8 mouse cellular contexts compared by ENCODE assay signal in genomic region chr12:3309391-3310320, GRCm38 (mm10). TPM values are rescaled to one million over a fixed set of nuclear protein-coding genes. Genes with fewer than 3 reads are reported as not detected.
A peak's percentile ranks its signal among the peaks of the same experiment; 100 is the strongest.
DNase-seq lines count a peak whose midpoint lies in the region; ATAC-seq and TF ChIP-seq lines count a peak whose summit lies in the region.

Gene Rab10, minus strand, starts transcription at chr12:3309969.

- H3K9ac ChIP-seq in ES-Bruce4 (ENCODE audit: low read depth, poor library complexity, severe bottlenecking) = peak within 1 kb of the TSS; percentile 87
- H3K9ac ChIP-seq in forebrain, embryonic 13.5 days = peak within 1 kb of the TSS; percentile 92
- H3K9ac ChIP-seq in liver, postnatal 0 days (replicated peaks) = peak within 1 kb of the TSS; percentile 93
- H3K9ac ChIP-seq in neural tube, embryonic 14.5 days (replicated peaks; ENCODE audit: low read depth, low read length) = peak within 1 kb of the TSS; percentile 82

- no peak for TF ChIP-seq CTCF in ES-Bruce4 (IDR thresholded peaks at IDR 0.05; ENCODE audit: low read depth, low read length)
- peak; percentile 25; the same call in 1 of the 2 replicates for TF ChIP-seq CTCF in liver, postnatal 0 days (IDR thresholded peaks at IDR 0.05; ENCODE audit: low read depth)

- no peak for TF ChIP-seq EP300 in ES-Bruce4 (IDR thresholded peaks at IDR 0.05; ENCODE audit: insufficient read depth, low read depth, low read length)
- no peak; the same call in 1 of the 2 replicates for TF ChIP-seq EP300 in liver, postnatal 0 days (IDR thresholded peaks at IDR 0.05; ENCODE audit: low read depth)

- H3K4me1 ChIP-seq in ES-Bruce4 (ENCODE audit: control insufficient read depth, insufficient read depth, low read length) = no peaks in the 10 kb centered on the region
- peaks cover 23% of the 10 kb centered on the region for H3K4me1 ChIP-seq in forebrain, embryonic 13.5 days
- peaks cover 18% of the 10 kb centered on the region for H3K4me1 ChIP-seq in liver, postnatal 0 days (ENCODE audit: insufficient read depth)
- H3K4me1 ChIP-seq in neural tube, embryonic 14.5 days (ENCODE audit: control insufficient read depth, insufficient read depth, low read length) = peaks cover 19% of the 10 kb centered on the region

- H3K4me2 ChIP-seq in forebrain, embryonic 13.5 days = peak within 1 kb of the TSS; percentile 79
- peak within 1 kb of the TSS; percentile 94 for H3K4me2 ChIP-seq in liver, postnatal 0 days (ENCODE audit: low read depth, low read length)
- H3K4me2 ChIP-seq in neural tube, embryonic 14.5 days (ENCODE audit: low read depth, low read length) = peak within 1 kb of the TSS; percentile 83

- H3K36me3 ChIP-seq in ES-Bruce4 (ENCODE audit: control insufficient read depth, insufficient read depth, low read length, poor library complexity, severe bottlenecking) = no peaks in the 10 kb centered on the region
- H3K36me3 ChIP-seq in forebrain, embryonic 13.5 days (ENCODE audit: poor library complexity, severe bottlenecking) = no peaks in the 10 kb centered on the region
- H3K36me3 ChIP-seq in liver, postnatal 0 days (replicated peaks; ENCODE audit: insufficient read depth, low read length) = no peaks in the 10 kb centered on the region; the same call in 1 of the 2 replicates
- H3K36me3 ChIP-seq in neural tube, embryonic 14.5 days (ENCODE audit: control insufficient read depth, insufficient read depth, low read length) = no peaks in the 10 kb centered on the region

- intact Hi-C loops in heart, postnatal 10 days (cut with DNase I) = loop anchor here (2.0 to 5.0 kb wide), 3 partner anchors 48 to 75 kb away; no protein-coding TSS in a partner anchor

- ATAC-seq in cerebellum, adult (ENCODE audit: insufficient number of reproducible peaks, low FRiP score, low TSS enrichment) = peak; percentile 94
- peak; percentile 98 for ATAC-seq in forebrain, embryonic 13.5 days
- peak; percentile 97 for ATAC-seq in liver, postnatal 0 days
- peak; percentile 97 for ATAC-seq in neural tube, embryonic 14.5 days (ENCODE audit: low read depth)

- peak within 1 kb of the TSS; percentile 80 for H3K27ac ChIP-seq in ES-Bruce4 (ENCODE audit: insufficient read depth, low read length)
- peak within 1 kb of the TSS; percentile 96 for H3K27ac ChIP-seq in forebrain, embryonic 13.5 days
- peak within 1 kb of the TSS; percentile 100 for H3K27ac ChIP-seq in liver, postnatal 0 days (ENCODE audit: low read depth)
- peak within 1 kb of the TSS; percentile 96 for H3K27ac ChIP-seq in neural tube, embryonic 14.5 days (ENCODE audit: low read depth, low read length)

- peak; percentile 56 for TF ChIP-seq POLR2A in ES-Bruce4 (IDR thresholded peaks at IDR 0.05; ENCODE audit: insufficient read depth, low read length)

- peak; percentile 98 to 99 for DNase-seq in heart, postnatal 10 days
- peak; percentile 87 for DNase-seq in large intestine, adult 2 months (ENCODE audit: low read depth, low spot score)
- peak; percentile 99 for DNase-seq in liver, postnatal 0 days
- peak; percentile 99 for DNase-seq in testis, postnatal 10 days (ENCODE audit: low spot score)

- WGBS in forebrain, embryonic 13.5 days = under 1% methylated on average over 71 of the region's 111 CpGs
- WGBS in large intestine, adult 2 months = under 1% methylated on average over 109 of the region's 111 CpGs
- under 1% methylated on average over 87 of the region's 111 CpGs for WGBS in liver, postnatal 0 days (ENCODE audit: insufficient replicate concordance)
- WGBS in neural tube, embryonic 14.5 days = under 1% methylated on average over 108 of the region's 111 CpGs

- peak within 1 kb of the TSS; percentile 89 for H3K4me3 ChIP-seq in ES-Bruce4 (ENCODE audit: low read depth, low read length)
- H3K4me3 ChIP-seq in forebrain, embryonic 13.5 days = peak within 1 kb of the TSS; percentile 84
- peak within 1 kb of the TSS; percentile 87 for H3K4me3 ChIP-seq in liver, postnatal 0 days (ENCODE audit: low read depth, low read length)
- H3K4me3 ChIP-seq in neural tube, embryonic 14.5 days (ENCODE audit: low read depth, low read length) = peak within 1 kb of the TSS; percentile 89

- H3K27me3 ChIP-seq in ES-Bruce4 (ENCODE audit: control insufficient read depth, insufficient read depth, low read length, poor library complexity, severe bottlenecking) = no peaks in the 10 kb centered on the region; the same call in 1 of the 2 replicates
- no peaks in the 10 kb centered on the region for H3K27me3 ChIP-seq in forebrain, embryonic 13.5 days
- no peaks in the 10 kb centered on the region for H3K27me3 ChIP-seq in liver, postnatal 0 days (ENCODE audit: insufficient read depth, low read length)
- H3K27me3 ChIP-seq in neural tube, embryonic 14.5 days (ENCODE audit: control insufficient read depth, insufficient read depth, low read length) = no peaks in the 10 kb centered on the region

- no peaks in the 10 kb centered on the region for H3K9me3 ChIP-seq in ES-Bruce4 (replicated peaks; ENCODE audit: control insufficient read depth, insufficient read depth, low read length, poor library complexity, severe bottlenecking)
- H3K9me3 ChIP-seq in forebrain, embryonic 13.5 days (replicated peaks) = no peaks in the 10 kb centered on the region; the same call in 1 of the 2 replicates
- H3K9me3 ChIP-seq in liver, postnatal 0 days (ENCODE audit: low read length) = no peaks in the 10 kb centered on the region
- H3K9me3 ChIP-seq in neural tube, embryonic 14.5 days (ENCODE audit: control insufficient read depth, low read length) = no peaks in the 10 kb centered on the region

RNA-seq across cellular contexts. Expression of gene Rab10, which starts in this region (rescaled TPM):
- polyA plus RNA-seq in ES-Bruce4 (2011; ENCODE audit: insufficient read depth, insufficient read length, low read depth, missing spikeins) = 85.4 and 93.9 TPM in 2 replicates
- 103 and 106 TPM in 2 replicates for polyA plus RNA-seq in forebrain, embryonic 13.5 days (2015; fragmentation: Nextera tagmentation; extraction: Ambion mirVana)
- 100 to 1,000 TPM; 121 to 123 TPM for total RNA-seq in heart, postnatal 10 days (2021)
- polyA plus RNA-seq in large intestine, adult 2 months (2012; rRNA removed) = 21.6 and 28.2 TPM in 2 replicates
- polyA plus RNA-seq in liver, postnatal 0 days (2015; fragmentation: Nextera tagmentation; extraction: Ambion mirVana) = 31.6 and 34.6 TPM in 2 replicates
- 157 and 179 TPM in 2 replicates for polyA plus RNA-seq in neural tube, embryonic 14.5 days (2014; fragmentation: Nextera tagmentation; extraction: Ambion mirVana)

Comparison
In these comparisons a context has a peak if more than half of its experiments do, and no peak if none do; other contexts are left out.
1. Peak in every context shown above with its lines: DNase-seq, ATAC-seq, H3K4me3 ChIP-seq and H3K27ac ChIP-seq.